Mouse (Mus musculus) CH12.LX (cell line): Measurements from ENCODE around the gene Vwa5b2. TPM values are rescaled to one million over a fixed set of nuclear protein-coding genes. Genes with fewer than 3 reads are reported as not detected.

Experiments used
- DNase-seq: peaks from one replicate; pipeline ENCODE4 v3.0.0-alpha.2; 2013; ENCODE audit errors: extremely low read depth
- H3K27ac ChIP-seq: 2 replicates; pipeline ENCODE4 v1.5.1; 2012; ENCODE audit warnings: low read depth, mild to moderate bottlenecking, control low read depth, moderate library complexity; ENCODE audit not compliant: insufficient read depth
- H3K27me3 ChIP-seq: replicated peaks from 2 replicates; pipeline ENCODE3; 2012; ENCODE audit warnings: inconsistent platforms
- H3K36me3 ChIP-seq, 2 experiments: replicated peaks in 1 of 2; 2 replicates each; pipeline versions ENCODE3 to v1.6.1; 2012; ENCODE audit warnings: inconsistent platforms in 1 of 2, low read length in 1 of 2, mild to moderate bottlenecking in 1 of 2, mixed read lengths in 1 of 2, moderate library complexity in 1 of 2; ENCODE audit not compliant: control insufficient read depth in 1 of 2, insufficient read depth in 1 of 2
- H3K4me1 ChIP-seq, 2 experiments: 2 replicates each; pipeline ENCODE4 v1.6.1; 2012; ENCODE audit warnings: inconsistent platforms in 1 of 2, moderate library complexity in 1 of 2; ENCODE audit not compliant: insufficient read depth in 2 of 2, control insufficient read depth in 1 of 2
- H3K4me2 ChIP-seq: 2 replicates; pipeline ENCODE4 v1.6.1; 2012; ENCODE audit warnings: low read depth, mild to moderate bottlenecking, control low read depth; ENCODE audit not compliant: poor library complexity, insufficient read depth, severe bottlenecking
- H3K4me3 ChIP-seq, 3 experiments: fragments of 150-350 bp in 1 of 3; sonication (generic) in 1 of 3; replicated peaks in 1 of 3; 2 replicates each; pipeline versions ENCODE3 to v1.5.1; 2011 to 2012; ENCODE audit warnings: low read depth in 2 of 3, low read length in 2 of 3, mild to moderate bottlenecking in 2 of 3, moderate library complexity in 2 of 3, control low read depth in 1 of 3, improper control_type of control experiment in 1 of 3, inconsistent platforms in 1 of 3, mixed read lengths in 1 of 3; ENCODE audit not compliant: poor library complexity in 1 of 3
- H3K79me2 ChIP-seq: replicated peaks from 2 replicates; pipeline ENCODE4 v1.6.1; 2012; ENCODE audit warnings: mild to moderate bottlenecking, moderate library complexity; ENCODE audit not compliant: control insufficient read depth, poor library complexity, insufficient read depth, severe bottlenecking; ENCODE audit errors: extremely low read depth
- H3K9ac ChIP-seq: 2 replicates; pipeline ENCODE4 v1.6.1; 2012; ENCODE audit warnings: low read depth, mild to moderate bottlenecking, control low read depth, moderate library complexity; ENCODE audit not compliant: insufficient read depth
- H3K9me3 ChIP-seq: replicated peaks from 2 replicates; pipeline ENCODE3; 2012; ENCODE audit warnings: low read length, inconsistent platforms, mixed read lengths
- BHLHE40 ChIP-seq: IDR thresholded peaks from 2 replicates; pipeline ENCODE4 v1.6.1; 2011; ENCODE audit warnings: mild to moderate bottlenecking, low read depth, low read length, improper control_type of control experiment
- CHD1 ChIP-seq: IDR thresholded peaks from 2 replicates; pipeline ENCODE4 v1.6.1; 2012; ENCODE audit warnings: low read depth, low read length, improper control_type of control experiment, inconsistent platforms
- CHD2 ChIP-seq: IDR thresholded peaks from 2 replicates; pipeline ENCODE4 v1.6.1; 2011; ENCODE audit warnings: low read length, improper control_type of control experiment
- E2F4 ChIP-seq: IDR thresholded peaks from 2 replicates; pipeline ENCODE4 v1.6.1; 2011; ENCODE audit warnings: low read depth, low read length, improper control_type of control experiment; ENCODE audit not compliant: insufficient replicate concordance
- ELF1 ChIP-seq: IDR thresholded peaks from 2 replicates; pipeline ENCODE4 v1.6.1; 2014; ENCODE audit warnings: low read depth, mild to moderate bottlenecking, inconsistent platforms, low read length, improper control_type of control experiment
- EP300 ChIP-seq: IDR thresholded peaks from 2 replicates; pipeline ENCODE4 v1.6.1; 2011; ENCODE audit warnings: low read length, improper control_type of control experiment
- ETS1 ChIP-seq: conservative IDR thresholded peaks from 2 replicates; pipeline ENCODE4 v1.6.1; 2012; ENCODE audit warnings: low read depth, mild to moderate bottlenecking, inconsistent platforms, low read length, improper control_type of control experiment, moderate library complexity
- GABPA ChIP-seq: IDR thresholded peaks from 2 replicates; pipeline ENCODE4 v1.6.1; 2012; ENCODE audit warnings: low read depth, low read length, improper control_type of control experiment, inconsistent platforms; ENCODE audit not compliant: insufficient replicate concordance
- HCFC1 ChIP-seq: IDR thresholded peaks from 2 replicates; pipeline ENCODE4 v1.6.1; 2012; ENCODE audit warnings: low read depth, mild to moderate bottlenecking, inconsistent platforms, low read length, improper control_type of control experiment
- IRF4 ChIP-seq: IDR thresholded peaks from 2 replicates; pipeline ENCODE4 v1.6.1; 2014; ENCODE audit warnings: low read depth, mild to moderate bottlenecking, inconsistent platforms, low read length, improper control_type of control experiment
- JUN ChIP-seq: IDR thresholded peaks from 2 replicates; pipeline ENCODE4 v1.6.1; 2011; ENCODE audit warnings: low read depth, mild to moderate bottlenecking, low read length, improper control_type of control experiment, moderate library complexity; ENCODE audit not compliant: insufficient read depth
- JUND ChIP-seq: conservative IDR thresholded peaks from 2 replicates; pipeline ENCODE4 v1.6.1; 2011; ENCODE audit warnings: low read depth, low read length, improper control_type of control experiment
- KAT2A ChIP-seq: IDR thresholded peaks from 2 replicates; pipeline ENCODE4 v1.6.1; 2012; ENCODE audit warnings: low read length, improper control_type of control experiment, inconsistent platforms; ENCODE audit not compliant: insufficient replicate concordance
- MAFK ChIP-seq: IDR thresholded peaks from 2 replicates; pipeline ENCODE4 v1.6.1; 2011; ENCODE audit warnings: low read length, improper control_type of control experiment; ENCODE audit not compliant: insufficient replicate concordance
- MAX ChIP-seq: IDR thresholded peaks from 2 replicates; pipeline ENCODE4 v1.6.1; 2011; ENCODE audit warnings: low read length, improper control_type of control experiment
- MAZ ChIP-seq: IDR thresholded peaks from 2 replicates; pipeline ENCODE4 v1.6.1; 2012; ENCODE audit warnings: low read depth, mild to moderate bottlenecking, inconsistent platforms, low read length, improper control_type of control experiment, moderate library complexity
- MYC ChIP-seq: IDR thresholded peaks from 2 replicates; pipeline ENCODE4 v1.6.1; 2011; ENCODE audit warnings: low read depth, mild to moderate bottlenecking, improper control_type of control experiment, low read length
- NELFE ChIP-seq: IDR thresholded peaks from 2 replicates; pipeline ENCODE4 v1.6.1; 2011; ENCODE audit warnings: low read depth, low read length, improper control_type of control experiment
- NRF1 ChIP-seq: IDR thresholded peaks from 2 replicates; pipeline ENCODE4 v1.6.1; 2014; ENCODE audit warnings: low read depth, mild to moderate bottlenecking, inconsistent platforms, low read length, improper control_type of control experiment, moderate library complexity
- POLR2A ChIP-seq: IDR thresholded peaks from 2 replicates; pipeline ENCODE4 v1.6.1; 2011; ENCODE audit warnings: low read depth, mild to moderate bottlenecking, improper control_type of control experiment, low read length
- POLR2AphosphoS2 ChIP-seq: IDR thresholded peaks from 2 replicates; pipeline ENCODE4 v1.6.1; 2011; ENCODE audit warnings: low read depth, low read length, improper control_type of control experiment
- RAD21 ChIP-seq: IDR thresholded peaks from 2 replicates; pipeline ENCODE4 v1.6.1; 2011; ENCODE audit warnings: low read depth, mild to moderate bottlenecking, low read length, improper control_type of control experiment, moderate library complexity
- RCOR1 ChIP-seq: conservative IDR thresholded peaks from 2 replicates; pipeline ENCODE4 v1.6.1; 2012; ENCODE audit warnings: low read depth, mild to moderate bottlenecking, inconsistent platforms, low read length, improper control_type of control experiment
- SIN3A ChIP-seq: IDR thresholded peaks from 2 replicates; pipeline ENCODE4 v1.6.1; 2012; ENCODE audit warnings: low read length, improper control_type of control experiment, inconsistent platforms
- SMC3 ChIP-seq: IDR thresholded peaks from 2 replicates; pipeline ENCODE4 v1.6.1; 2011; ENCODE audit warnings: low read depth, low read length, improper control_type of control experiment
- TBP ChIP-seq: conservative IDR thresholded peaks from 2 replicates; pipeline ENCODE4 v1.6.1; 2011; ENCODE audit warnings: low read depth, low read length, improper control_type of control experiment
- TCF12 ChIP-seq: IDR thresholded peaks from 2 replicates; pipeline ENCODE4 v1.6.1; 2014; ENCODE audit warnings: low read depth, mild to moderate bottlenecking, inconsistent platforms, low read length, improper control_type of control experiment
- USF1 ChIP-seq: IDR thresholded peaks from 2 replicates; pipeline ENCODE4 v1.6.1; 2014; ENCODE audit warnings: low read depth, mild to moderate bottlenecking, inconsistent platforms, low read length, improper control_type of control experiment
- USF2 ChIP-seq: conservative IDR thresholded peaks from 2 replicates; pipeline ENCODE4 v1.6.1; 2011; ENCODE audit warnings: low read depth, low read length, improper control_type of control experiment
- ZC3H11A ChIP-seq: IDR thresholded peaks from 2 replicates; pipeline ENCODE4 v1.6.1; 2012; ENCODE audit warnings: low read depth, mild to moderate bottlenecking, inconsistent platforms, low read length, improper control_type of control experiment
- ZKSCAN1 ChIP-seq: IDR thresholded peaks from 2 replicates; pipeline ENCODE4 v1.6.1; 2012; ENCODE audit warnings: low read depth, inconsistent platforms, low read length, improper control_type of control experiment, borderline replicate concordance
- ZMIZ1 ChIP-seq: IDR thresholded peaks from 2 replicates; pipeline ENCODE4 v1.6.1; 2012; ENCODE audit warnings: low read depth, mild to moderate bottlenecking, inconsistent platforms, low read length, improper control_type of control experiment
- ZNF384 ChIP-seq: IDR thresholded peaks from 2 replicates; pipeline ENCODE4 v1.6.1; 2012; ENCODE audit warnings: low read depth, low read length, improper control_type of control experiment, inconsistent platforms
- dilution Hi-C: fragments of 300-500 bp; cut with MboI; formaldehyde crosslinking; loops from 2 replicates; pipeline ENCODE4 v1.14.3; 2020; ENCODE audit warnings: low sequenced_read_pairs; ENCODE audit not compliant: extremely low pct_unique_long_range_greater_than_20kb, extremely low pct_ligation_motif_present
- in situ Hi-C: fragments of 300-500 bp; cut with MboI; formaldehyde crosslinking; loops from 3 replicates; pipeline ENCODE4 v1.14.3; 2019; ENCODE audit warnings: low sequenced_read_pairs, low pct_ligation_motif_present, low pct_unique_long_range_greater_than_20kb, mixed read lengths
- polyA plus RNA-seq: library from polyadenylated mRNA; unstranded; fragments of >175 nt; gene quantifications from 2 replicates; pipeline ENCODE4 v1.2.1, GENCODE M21; 2012; ENCODE audit warnings: low read depth; ENCODE audit not compliant: insufficient read length
- total RNA-seq, 2 experiments: library from RNA; depleted of rRNA; stranded (reverse); fragments of 300-350 nt in 1 of 2; fragments of >200 nt in 1 of 2; gene quantifications; 2 replicates each; pipeline ENCODE4 v1.2.3; 2012 to 2014

The Vwa5b2 gene
- total and polyA plus RNA-seq, 3 experiments, result 0.29 TPM; not detected in 2

GRCm38 (mm10) chr16:20621191-20621990, 32.1 kb downstream of the Vwa5b2 start, which contains the start of gene Camk2n2 (continued):
- peak; percentile 75 for TF ChIP-seq NELFE
- peak; percentile 37; the same call in 1 of the 2 replicates for TF ChIP-seq MAZ

DNA sequence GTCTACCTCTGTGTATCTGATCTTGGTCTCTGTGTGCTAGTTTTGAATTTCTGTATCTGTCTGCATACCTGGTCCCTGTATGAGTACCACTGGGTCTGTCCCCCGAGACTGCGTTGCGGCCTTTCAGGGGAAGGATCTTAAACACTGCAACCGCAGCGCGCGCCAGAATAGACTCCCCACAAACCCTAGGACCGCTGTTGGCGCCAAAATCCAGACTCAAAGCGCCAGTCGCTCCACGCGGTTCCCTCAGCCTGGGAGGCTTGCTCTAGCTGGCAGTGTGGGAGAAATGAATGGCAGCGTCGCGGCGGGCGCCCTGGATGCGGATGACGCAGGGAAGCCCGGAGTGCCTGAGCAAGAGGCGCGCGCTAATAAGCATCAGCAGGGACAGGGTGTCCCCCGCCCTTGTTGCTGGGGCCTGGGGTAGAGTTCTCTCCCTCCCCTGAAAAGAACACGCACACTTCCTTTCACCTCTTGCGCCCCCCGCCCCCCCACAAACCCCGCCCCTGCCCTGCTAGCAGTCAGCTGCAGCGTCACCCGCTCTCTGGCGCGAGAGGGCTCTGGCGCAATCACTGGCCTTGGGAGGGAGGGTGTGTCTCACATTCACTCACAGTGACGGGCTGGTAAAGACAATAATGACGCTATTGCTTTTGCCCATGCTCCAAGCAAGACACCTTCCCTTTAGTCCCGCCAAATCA, 32.9 kb downstream of the Vwa5b2 start:
- peak overlapping the region; percentile 72 for H3K9ac ChIP-seq
- no peaks in the 10 kb centered on the region for H3K79me2 ChIP-seq
- peak overlapping the region; percentile 72 for H3K4me2 ChIP-seq
- dilution Hi-C loops (no loop called here), in situ Hi-C loops (no loop called here)
- H3K4me1 ChIP-seq, result peaks cover 4 to 27% of the 10 kb centered on the region in 2 experiments; a peak in 3 of 4 replicates
- H3K9me3 ChIP-seq, result peaks cover 17% of the 10 kb centered on the region
- H3K27ac ChIP-seq, result peak overlapping the region; percentile 85
- H3K4me3 ChIP-seq, result peak overlapping the region; percentile 62 to 85 (median 80)
- no peaks in the 10 kb centered on the region for H3K27me3 ChIP-seq
- peaks cover 2 to 36% of the 10 kb centered on the region in 2 experiments for H3K36me3 ChIP-seq
- DNase-seq, result peak; percentile 95
- peak; percentile 63 for TF ChIP-seq NRF1
- no peak for TF ChIP-seq ZKSCAN1
- peak; percentile 53 for TF ChIP-seq NELFE
- peak; percentile 59; the same call in 1 of the 2 replicates for TF ChIP-seq IRF4
- 0 out of 2 replicates have a peak, but pooled peaks have one; percentile 10 for TF ChIP-seq KAT2A
- TF ChIP-seq RCOR1, result peak; percentile 16; the same call in 1 of the 2 replicates
- no peak for TF ChIP-seq JUND
- TF ChIP-seq MAZ, result peak; percentile 92
- TF ChIP-seq TCF12, result peak; percentile 61
- TF ChIP-seq ETS1, result peak; percentile 65; the same call in 1 of the 2 replicates
- no peak for TF ChIP-seq ZMIZ1
- peak; percentile 1 for TF ChIP-seq EP300
- peak; percentile 60 for TF ChIP-seq BHLHE40
- no peak for TF ChIP-seq SMC3
- peak; percentile 53 for TF ChIP-seq CHD2
- peak; percentile 82; the same call in 1 of the 2 replicates for TF ChIP-seq POLR2AphosphoS2
- TF ChIP-seq RAD21, result no peak; the same call in 1 of the 2 replicates
- TF ChIP-seq USF2, result 0 out of 2 replicates have a peak, but pooled peaks have one; percentile 11
- 0 out of 2 replicates have a peak, but pooled peaks have one; percentile 4 for TF ChIP-seq JUN
- TF ChIP-seq MAX, result no peak; the same call in none of the 2 replicates
- no peak; the same call in 1 of the 2 replicates for TF ChIP-seq USF1
- TF ChIP-seq HCFC1, result peak; percentile 23; the same call in 1 of the 2 replicates
- peak; percentile 70; the same call in 1 of the 2 replicates for TF ChIP-seq MYC
- no peak for TF ChIP-seq ZNF384
- peak; percentile 88 for TF ChIP-seq E2F4
- no peak for TF ChIP-seq ZC3H11A
- TF ChIP-seq POLR2A, result peak; percentile 70
- 0 out of 2 replicates have a peak, but pooled peaks have one; percentile 27 for TF ChIP-seq TBP
- TF ChIP-seq SIN3A, result peak; percentile 95
- TF ChIP-seq MAFK, result no peak
- peak; percentile 40; the same call in 1 of the 2 replicates for TF ChIP-seq ELF1
- no peak for TF ChIP-seq CHD1
- peak; percentile 62; the same call in 1 of the 2 replicates for TF ChIP-seq GABPA
